29 mouse cellular contexts compared by ENCODE assay signal in genomic region chr5:64047921-64048320, GRCm38 (mm10). TPM values are rescaled to one million over a fixed set of nuclear protein-coding genes. Genes with fewer than 3 reads are reported as not detected.
DNase-seq lines count a peak whose midpoint lies in the region; ATAC-seq and TF ChIP-seq lines count a peak whose summit lies in the region.
"Had no signal": no experiment of that assay in that cellular context is flagged by ENCODE, and none has a peak within 500 bp of the region (broad histone marks: within the 10 kb centered on the region; RNA-seq: fewer than 3 reads in every experiment).

No protein-coding gene starts in this region.

- 0 out of 2 replicates have a peak overlapping the region, but pooled peaks have one; percentile 44 for H3K27ac ChIP-seq in forebrain, embryonic 10.5 days
- H3K27ac ChIP-seq in forebrain, embryonic 15.5 days (replicated peaks) = no peak overlapping the region
- H3K27ac ChIP-seq in ES-Bruce4 (ENCODE audit: insufficient read depth, low read length) = no peak overlapping the region
- 0 out of 2 replicates have a peak overlapping the region, but pooled peaks have one; percentile 19 for H3K27ac ChIP-seq in embryonic facial prominence, embryonic 10.5 days (replicated peaks)
- no peak overlapping the region for H3K27ac ChIP-seq in midbrain, embryonic 16.5 days (ENCODE audit: low read length)
- H3K27ac ChIP-seq: embryonic facial prominence, embryonic 15.5 days; forebrain, embryonic 12.5 days; heart, embryonic 15.5 days; hindbrain, embryonic 10.5 days; hindbrain, embryonic 13.5 days had no signal

- WGBS in forebrain, embryonic 10.5 days = 60% methylated on average over 6 of the region's 6 CpGs
- WGBS in forebrain, embryonic 15.5 days = 63% methylated on average over 6 of the region's 6 CpGs
- 54% methylated on average over 6 of the region's 6 CpGs for WGBS in embryonic facial prominence, embryonic 10.5 days
- 69% methylated on average over 6 of the region's 6 CpGs for WGBS in midbrain, embryonic 16.5 days

- no peak overlapping the region for H3K4me2 ChIP-seq in forebrain, embryonic 15.5 days (replicated peaks)
- H3K4me2 ChIP-seq in midbrain, embryonic 16.5 days (ENCODE audit: low read length) = no peak overlapping the region
- H3K4me2 ChIP-seq: embryonic facial prominence, embryonic 15.5 days; forebrain, embryonic 12.5 days; heart, embryonic 11.5 days; heart, embryonic 15.5 days; hindbrain, embryonic 13.5 days had no signal

- no peak for ATAC-seq in forebrain, embryonic 15.5 days (replicated peaks)
- ATAC-seq in midbrain, embryonic 16.5 days = no peak
- ATAC-seq: activated CD4-positive, CD25-positive, alpha-beta regulatory T cell, adult 4 months; forebrain, embryonic 16.5 days; hindbrain, embryonic 16.5 days; intestine, embryonic 16.5 days had no signal

- no peak overlapping the region for H3K4me3 ChIP-seq in forebrain, embryonic 10.5 days
- no peak overlapping the region for H3K4me3 ChIP-seq in forebrain, embryonic 15.5 days
- H3K4me3 ChIP-seq in ES-Bruce4 (ENCODE audit: low read depth, low read length) = no peak overlapping the region
- no peak overlapping the region for H3K4me3 ChIP-seq in embryonic facial prominence, embryonic 10.5 days
- H3K4me3 ChIP-seq in midbrain, embryonic 16.5 days (ENCODE audit: low read depth, low read length) = no peak overlapping the region
- H3K4me3 ChIP-seq: embryonic facial prominence, embryonic 15.5 days; forebrain, embryonic 12.5 days; heart, embryonic 15.5 days; hindbrain, embryonic 10.5 days; hindbrain, embryonic 13.5 days had no signal

- H3K36me3 ChIP-seq in forebrain, embryonic 10.5 days (replicated peaks) = no peaks in the 10 kb centered on the region
- H3K36me3 ChIP-seq in forebrain, embryonic 15.5 days = no peaks in the 10 kb centered on the region
- no peaks in the 10 kb centered on the region for H3K36me3 ChIP-seq in ES-Bruce4 (ENCODE audit: control insufficient read depth, insufficient read depth, low read length, poor library complexity, severe bottlenecking)
- H3K36me3 ChIP-seq in embryonic facial prominence, embryonic 10.5 days (replicated peaks) = no peaks in the 10 kb centered on the region
- no peaks in the 10 kb centered on the region for H3K36me3 ChIP-seq in midbrain, embryonic 16.5 days (ENCODE audit: control insufficient read depth, insufficient read depth, low read length)
- H3K36me3 ChIP-seq: embryonic facial prominence, embryonic 15.5 days; forebrain, embryonic 12.5 days; heart, embryonic 15.5 days; hindbrain, embryonic 10.5 days; hindbrain, embryonic 13.5 days had no signal

- 0 out of 2 replicates have a peak, but pooled peaks cover 3% of the 10 kb centered on the region for H3K9me3 ChIP-seq in forebrain, embryonic 10.5 days
- no peaks in the 10 kb centered on the region for H3K9me3 ChIP-seq in forebrain, embryonic 15.5 days
- no peaks in the 10 kb centered on the region for H3K9me3 ChIP-seq in ES-Bruce4 (replicated peaks; ENCODE audit: control insufficient read depth, insufficient read depth, low read length, poor library complexity, severe bottlenecking)
- H3K9me3 ChIP-seq in embryonic facial prominence, embryonic 10.5 days = no peaks in the 10 kb centered on the region
- H3K9me3 ChIP-seq in midbrain, embryonic 16.5 days (replicated peaks; ENCODE audit: control insufficient read depth, low read length, poor library complexity, severe bottlenecking) = no peaks in the 10 kb centered on the region
- H3K9me3 ChIP-seq: embryonic facial prominence, embryonic 15.5 days; forebrain, embryonic 12.5 days; heart, embryonic 15.5 days; hindbrain, embryonic 10.5 days; hindbrain, embryonic 13.5 days had no signal

- no peak for TF ChIP-seq CTCF in ES-Bruce4 (IDR thresholded peaks at IDR 0.05; ENCODE audit: low read depth, low read length)

- DNase-seq in forebrain, embryonic 10.5 days (ENCODE audit: extremely low spot score, low spot score) = no peak
- peak; percentile 71 for DNase-seq in R1 (ENCODE audit: low read depth, low spot score)
- no peak for DNase-seq in embryonic facial prominence, embryonic 10.5 days (ENCODE audit: low spot score)
- no peak for DNase-seq in gastrocnemius, postnatal 36 days
- DNase-seq in thymus, adult 18-20 months = no peak
- DNase-seq: adrenal gland, adult 8-10 months; adrenal gland, postnatal 25 days; cerebellum, adult 11-12 months; cerebellum, adult 8-10 months; cerebellum, postnatal 10 days; cerebellum, postnatal 36 days; embryo, embryonic 11 days; gastrocnemius, postnatal 25 days; heart, postnatal 10 days; heart, postnatal 36 days; kidney, adult 2 months had no signal

- TF ChIP-seq POLR2A in ES-Bruce4 (IDR thresholded peaks at IDR 0.05; ENCODE audit: insufficient read depth, low read length) = no peak

- H3K4me1 ChIP-seq in forebrain, embryonic 10.5 days = peaks cover 47% of the 10 kb centered on the region
- H3K4me1 ChIP-seq in forebrain, embryonic 15.5 days = peaks cover 44% of the 10 kb centered on the region
- H3K4me1 ChIP-seq in ES-Bruce4 (ENCODE audit: control insufficient read depth, insufficient read depth, low read length) = peaks cover 4% of the 10 kb centered on the region
- peaks cover 13% of the 10 kb centered on the region; the same call in 1 of the 2 replicates for H3K4me1 ChIP-seq in embryonic facial prominence, embryonic 10.5 days
- H3K4me1 ChIP-seq in midbrain, embryonic 16.5 days (ENCODE audit: control insufficient read depth, insufficient read depth, low read length) = no peaks in the 10 kb centered on the region

- H3K9ac ChIP-seq in forebrain, embryonic 15.5 days (replicated peaks) = no peak overlapping the region
- H3K9ac ChIP-seq in ES-Bruce4 (ENCODE audit: low read depth, poor library complexity, severe bottlenecking) = no peak overlapping the region
- H3K9ac ChIP-seq in midbrain, embryonic 16.5 days (ENCODE audit: low read depth, low read length) = no peak overlapping the region
- H3K9ac ChIP-seq: embryonic facial prominence, embryonic 15.5 days; forebrain, embryonic 12.5 days; heart, embryonic 15.5 days; hindbrain, embryonic 13.5 days had no signal

- H3K27me3 ChIP-seq in forebrain, embryonic 10.5 days (ENCODE audit: poor library complexity, severe bottlenecking) = no peaks in the 10 kb centered on the region; the same call in 1 of the 2 replicates
- no peaks in the 10 kb centered on the region for H3K27me3 ChIP-seq in forebrain, embryonic 15.5 days
- no peaks in the 10 kb centered on the region for H3K27me3 ChIP-seq in ES-Bruce4 (ENCODE audit: control insufficient read depth, insufficient read depth, low read length, poor library complexity, severe bottlenecking)
- H3K27me3 ChIP-seq in embryonic facial prominence, embryonic 10.5 days (replicated peaks; ENCODE audit: low read depth, poor library complexity, severe bottlenecking) = no peaks in the 10 kb centered on the region
- no peaks in the 10 kb centered on the region for H3K27me3 ChIP-seq in midbrain, embryonic 16.5 days (ENCODE audit: control insufficient read depth, insufficient read depth, low read depth, low read length)
- H3K27me3 ChIP-seq: embryonic facial prominence, embryonic 15.5 days; hindbrain, embryonic 13.5 days had no signal

- intact Hi-C loops in gastrocnemius, postnatal 36 days (cut with DNase I) = no loop called here

- TF ChIP-seq EP300 in ES-Bruce4 (IDR thresholded peaks at IDR 0.05; ENCODE audit: insufficient read depth, low read depth, low read length) = peak; percentile 89

RNA-seq across cellular contexts. Expression of gene Pgm2, which starts 44.8 kb away (rescaled TPM):
- 25.8 and 27.0 TPM in 2 replicates for polyA plus RNA-seq in forebrain, embryonic 10.5 days (2016; fragmentation: Nextera tagmentation; extraction: Ambion mirVana)
- polyA plus RNA-seq in forebrain, embryonic 15.5 days (2015; fragmentation: Nextera tagmentation; extraction: Ambion mirVana) = 27.7 and 28.4 TPM in 2 replicates
- 40.9 and 45.7 TPM in 2 replicates for polyA plus RNA-seq in ES-Bruce4 (2011; ENCODE audit: insufficient read depth, insufficient read length, low read depth, missing spikeins)
- 26.3 and 27.0 TPM in 2 replicates for polyA plus RNA-seq in embryonic facial prominence, embryonic 10.5 days (2016; fragmentation: Nextera tagmentation; extraction: Ambion mirVana)
- total RNA-seq in gastrocnemius, postnatal 36 days (2021) = 1 to 10 TPM; 2.3 to 3.2 TPM
- 16.6 and 19.7 TPM in 2 replicates for polyA plus RNA-seq in midbrain, embryonic 16.5 days (2015; fragmentation: Nextera tagmentation; extraction: Ambion mirVana)

Comparison
In these comparisons a context has a peak if more than half of its experiments do, and no peak if none do; other contexts are left out.
1. H3K27ac ChIP-seq: peak in forebrain, embryonic 10.5 days (single experiment) and embryonic facial prominence, embryonic 10.5 days (single experiment); none in forebrain, embryonic 15.5 days (single experiment), ES-Bruce4 (single experiment) and midbrain, embryonic 16.5 days (single experiment).